Mouse (Mus musculus) erythroblast, embryonic 14.5 days (primary cell): ENCODE results near the gene Ift52.

ENCODE experiments used
- GATA1 ChIP-seq: IDR thresholded peaks from 2 replicates; pipeline ENCODE4 v1.6.1; 2012; ENCODE audit warnings: low read length, inconsistent platforms, mixed read lengths
- TAL1 ChIP-seq: IDR thresholded peaks from 3 replicates; pipeline ENCODE4 v1.6.1; 2012; ENCODE audit warnings: low read length, inconsistent platforms, mixed read lengths

- peak; percentile 59 for TF ChIP-seq GATA1
- peak; percentile 76 for TF ChIP-seq TAL1
These were observed 37.2 kb downstream of the Ift52 start, which contains the start of gene Mybl2 for GRCm38 (mm10) chr2:163054335-163054840.
